Mouse (Mus musculus) CH12.LX (cell line): Measurements from ENCODE around the gene Ppp1r3f.

Experiments
- BHLHE40 ChIP-seq: IDR thresholded peaks from 2 replicates; pipeline ENCODE4 v1.6.1; 2011; ENCODE audit warnings: mild to moderate bottlenecking, low read depth, low read length, improper control_type of control experiment
- CTCF ChIP-seq, 2 experiments: IDR thresholded peaks in 1 of 2; conservative IDR thresholded peaks in 1 of 2; 2 replicates each; pipeline ENCODE4 v1.5.1; 2011 to 2012; ENCODE audit warnings: low read depth in 2 of 2, low read length in 2 of 2, improper control_type of control experiment in 1 of 2, inconsistent platforms in 1 of 2, mild to moderate bottlenecking in 1 of 2, moderate library complexity in 1 of 2
- EP300 ChIP-seq: IDR thresholded peaks from 2 replicates; pipeline ENCODE4 v1.6.1; 2011; ENCODE audit warnings: low read length, improper control_type of control experiment
- HCFC1 ChIP-seq: IDR thresholded peaks from 2 replicates; pipeline ENCODE4 v1.6.1; 2012; ENCODE audit warnings: low read depth, mild to moderate bottlenecking, inconsistent platforms, low read length, improper control_type of control experiment
- MAX ChIP-seq: IDR thresholded peaks from 2 replicates; pipeline ENCODE4 v1.6.1; 2011; ENCODE audit warnings: low read length, improper control_type of control experiment
- POLR2A ChIP-seq: IDR thresholded peaks from 2 replicates; pipeline ENCODE4 v1.6.1; 2011; ENCODE audit warnings: low read depth, mild to moderate bottlenecking, improper control_type of control experiment, low read length
- RAD21 ChIP-seq: IDR thresholded peaks from 2 replicates; pipeline ENCODE4 v1.6.1; 2011; ENCODE audit warnings: low read depth, mild to moderate bottlenecking, low read length, improper control_type of control experiment, moderate library complexity
- ZKSCAN1 ChIP-seq: IDR thresholded peaks from 2 replicates; pipeline ENCODE4 v1.6.1; 2012; ENCODE audit warnings: low read depth, inconsistent platforms, low read length, improper control_type of control experiment, borderline replicate concordance

GRCm38 (mm10) chrX:7617889-7618551 is 43.9 kb upstream of the Ppp1r3f start:
- TF ChIP-seq MAX (no peak), POLR2A (no peak), RAD21 (no peak), ZKSCAN1 (no peak), HCFC1 (no peak), CTCF (conservative IDR thresholded peaks at IDR 0.05 in 1 of 2, IDR thresholded peaks at IDR 0.05 in 1 of 2; ENCODE audit: low read depth in 2 of 2, low read length in 2 of 2) (no peak), BHLHE40 (no peak), EP300 (no peak)
